Mouse (Mus musculus) CH12.LX (cell line): ENCODE measurements at regions not wholly inside any gene's neighbourhood (a gene's known extent, or its start where the extent isn't known, plus 50 kb on each side); places are given as distances from the start of the nearest gene placed in this dataset.

Experiments used
- DNase-seq: peaks from one replicate; pipeline ENCODE4 v3.0.0-alpha.2; 2013; ENCODE audit errors: extremely low read depth
- H3K27ac ChIP-seq: 2 replicates; pipeline ENCODE4 v1.5.1; 2012; ENCODE audit warnings: low read depth, mild to moderate bottlenecking, control low read depth, moderate library complexity; ENCODE audit not compliant: insufficient read depth
- H3K27me3 ChIP-seq: replicated peaks from 2 replicates; pipeline ENCODE3; 2012; ENCODE audit warnings: inconsistent platforms
- H3K36me3 ChIP-seq, 2 experiments: replicated peaks in 1 of 2; 2 replicates each; pipeline versions ENCODE3 to v1.6.1; 2012; ENCODE audit warnings: inconsistent platforms in 1 of 2, low read length in 1 of 2, mild to moderate bottlenecking in 1 of 2, mixed read lengths in 1 of 2, moderate library complexity in 1 of 2; ENCODE audit not compliant: control insufficient read depth in 1 of 2, insufficient read depth in 1 of 2
- H3K4me1 ChIP-seq, 2 experiments: 2 replicates each; pipeline ENCODE4 v1.6.1; 2012; ENCODE audit warnings: inconsistent platforms in 1 of 2, moderate library complexity in 1 of 2; ENCODE audit not compliant: insufficient read depth in 2 of 2, control insufficient read depth in 1 of 2
- H3K4me2 ChIP-seq: 2 replicates; pipeline ENCODE4 v1.6.1; 2012; ENCODE audit warnings: low read depth, mild to moderate bottlenecking, control low read depth; ENCODE audit not compliant: poor library complexity, insufficient read depth, severe bottlenecking
- H3K4me3 ChIP-seq, 3 experiments: fragments of 150-350 bp in 1 of 3; sonication (generic) in 1 of 3; replicated peaks in 1 of 3; 2 replicates each; pipeline versions ENCODE3 to v1.5.1; 2011 to 2012; ENCODE audit warnings: low read depth in 2 of 3, low read length in 2 of 3, mild to moderate bottlenecking in 2 of 3, moderate library complexity in 2 of 3, control low read depth in 1 of 3, improper control_type of control experiment in 1 of 3, inconsistent platforms in 1 of 3, mixed read lengths in 1 of 3; ENCODE audit not compliant: poor library complexity in 1 of 3
- H3K79me2 ChIP-seq: replicated peaks from 2 replicates; pipeline ENCODE4 v1.6.1; 2012; ENCODE audit warnings: mild to moderate bottlenecking, moderate library complexity; ENCODE audit not compliant: control insufficient read depth, poor library complexity, insufficient read depth, severe bottlenecking; ENCODE audit errors: extremely low read depth
- H3K9ac ChIP-seq: 2 replicates; pipeline ENCODE4 v1.6.1; 2012; ENCODE audit warnings: low read depth, mild to moderate bottlenecking, control low read depth, moderate library complexity; ENCODE audit not compliant: insufficient read depth
- H3K9me3 ChIP-seq: replicated peaks from 2 replicates; pipeline ENCODE3; 2012; ENCODE audit warnings: low read length, inconsistent platforms, mixed read lengths
- BHLHE40 ChIP-seq: IDR thresholded peaks from 2 replicates; pipeline ENCODE4 v1.6.1; 2011; ENCODE audit warnings: mild to moderate bottlenecking, low read depth, low read length, improper control_type of control experiment
- ETS1 ChIP-seq: conservative IDR thresholded peaks from 2 replicates; pipeline ENCODE4 v1.6.1; 2012; ENCODE audit warnings: low read depth, mild to moderate bottlenecking, inconsistent platforms, low read length, improper control_type of control experiment, moderate library complexity
- GABPA ChIP-seq: IDR thresholded peaks from 2 replicates; pipeline ENCODE4 v1.6.1; 2012; ENCODE audit warnings: low read depth, low read length, improper control_type of control experiment, inconsistent platforms; ENCODE audit not compliant: insufficient replicate concordance
- IRF4 ChIP-seq: IDR thresholded peaks from 2 replicates; pipeline ENCODE4 v1.6.1; 2014; ENCODE audit warnings: low read depth, mild to moderate bottlenecking, inconsistent platforms, low read length, improper control_type of control experiment
- JUND ChIP-seq: conservative IDR thresholded peaks from 2 replicates; pipeline ENCODE4 v1.6.1; 2011; ENCODE audit warnings: low read depth, low read length, improper control_type of control experiment
- MAFK ChIP-seq: IDR thresholded peaks from 2 replicates; pipeline ENCODE4 v1.6.1; 2011; ENCODE audit warnings: low read length, improper control_type of control experiment; ENCODE audit not compliant: insufficient replicate concordance
- NRF1 ChIP-seq: IDR thresholded peaks from 2 replicates; pipeline ENCODE4 v1.6.1; 2014; ENCODE audit warnings: low read depth, mild to moderate bottlenecking, inconsistent platforms, low read length, improper control_type of control experiment, moderate library complexity
- POLR2A ChIP-seq: IDR thresholded peaks from 2 replicates; pipeline ENCODE4 v1.6.1; 2011; ENCODE audit warnings: low read depth, mild to moderate bottlenecking, improper control_type of control experiment, low read length
- RAD21 ChIP-seq: IDR thresholded peaks from 2 replicates; pipeline ENCODE4 v1.6.1; 2011; ENCODE audit warnings: low read depth, mild to moderate bottlenecking, low read length, improper control_type of control experiment, moderate library complexity
- ZMIZ1 ChIP-seq: IDR thresholded peaks from 2 replicates; pipeline ENCODE4 v1.6.1; 2012; ENCODE audit warnings: low read depth, mild to moderate bottlenecking, inconsistent platforms, low read length, improper control_type of control experiment
- ZNF384 ChIP-seq: IDR thresholded peaks from 2 replicates; pipeline ENCODE4 v1.6.1; 2012; ENCODE audit warnings: low read depth, low read length, improper control_type of control experiment, inconsistent platforms
- dilution Hi-C: fragments of 300-500 bp; cut with MboI; formaldehyde crosslinking; loops from 2 replicates; pipeline ENCODE4 v1.14.3; 2020; ENCODE audit warnings: low sequenced_read_pairs; ENCODE audit not compliant: extremely low pct_unique_long_range_greater_than_20kb, extremely low pct_ligation_motif_present
- in situ Hi-C: fragments of 300-500 bp; cut with MboI; formaldehyde crosslinking; loops from 3 replicates; pipeline ENCODE4 v1.14.3; 2019; ENCODE audit warnings: low sequenced_read_pairs, low pct_ligation_motif_present, low pct_unique_long_range_greater_than_20kb, mixed read lengths

DNA sequence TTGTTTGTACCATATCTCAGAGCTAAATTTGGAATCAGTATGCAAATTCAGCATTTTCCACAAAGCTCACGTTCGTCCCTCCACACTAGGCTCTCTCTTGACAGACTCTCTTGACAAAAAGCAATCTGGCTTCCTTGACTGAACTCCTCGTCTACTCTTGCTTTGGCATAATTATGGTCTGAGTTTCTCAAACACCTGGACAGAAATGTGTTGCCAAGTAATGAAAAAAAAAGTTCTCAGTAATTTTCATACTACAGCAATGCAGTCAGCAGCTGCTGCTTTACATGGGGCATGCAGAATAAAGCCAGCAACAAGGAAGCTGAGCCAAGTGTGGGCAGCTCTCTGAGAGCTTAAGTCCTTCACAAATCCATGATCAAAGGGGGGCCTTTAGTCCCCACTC lies 932.7 kb downstream of the Galc start:
- in situ Hi-C loops = no loop called here
- H3K9me3 ChIP-seq = peaks cover 8% of the 10 kb centered on the region
- H3K4me3 ChIP-seq = no peak overlapping the region
- no peaks in the 10 kb centered on the region for H3K79me2 ChIP-seq
- no peaks in the 10 kb centered on the region for H3K36me3 ChIP-seq
- no peak overlapping the region for H3K27ac ChIP-seq
- DNase-seq = peak; percentile 6
- dilution Hi-C loops = no loop called here
- peaks cover 0 to 4% of the 10 kb centered on the region in 2 experiments; a peak in 1 of 4 replicates for H3K4me1 ChIP-seq
- H3K9ac ChIP-seq = no peak overlapping the region
- H3K27me3 ChIP-seq = no peaks in the 10 kb centered on the region
- no peak overlapping the region for H3K4me2 ChIP-seq
- TF ChIP-seq NRF1 = no peak

DNA sequence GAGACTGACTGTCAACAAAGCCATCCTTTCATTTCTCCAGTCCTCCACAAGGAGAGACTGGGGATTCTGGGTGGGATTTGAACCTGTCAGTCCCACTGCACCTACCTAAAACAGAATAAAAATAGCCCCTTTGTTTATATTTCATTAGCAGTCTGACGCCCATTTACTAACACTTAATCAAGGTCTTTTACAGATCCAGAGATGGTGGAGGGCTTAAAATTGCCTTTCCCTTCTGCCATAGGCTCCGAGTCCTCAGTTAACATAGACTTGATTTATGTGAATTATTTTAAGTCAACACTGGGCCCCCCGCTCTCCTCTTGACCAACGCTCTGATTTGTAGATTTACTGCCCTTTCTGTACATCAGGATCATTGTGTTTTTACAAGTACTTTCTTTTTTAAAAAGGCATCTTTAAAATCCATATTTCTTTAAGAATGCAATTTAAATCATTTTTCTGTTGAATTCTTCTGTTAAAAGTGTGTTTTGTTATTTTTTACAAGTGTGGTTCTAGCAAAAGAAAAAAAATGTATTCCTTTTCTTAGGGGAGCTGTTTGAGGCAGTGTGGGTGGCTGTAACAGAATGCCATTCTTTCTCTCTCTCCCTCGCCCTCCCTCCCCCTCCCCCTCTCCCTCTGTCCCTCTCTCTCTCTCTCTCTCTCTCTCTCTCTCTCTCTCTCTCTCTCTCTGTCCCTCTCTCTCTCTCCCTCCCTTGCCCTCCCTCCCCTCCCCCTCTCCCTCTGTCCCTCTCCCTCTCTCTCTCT lies 946.8 kb downstream of the Galc start:
- no peak overlapping the region for H3K4me3 ChIP-seq
- H3K4me1 ChIP-seq = no peaks in the 10 kb centered on the region
- in situ Hi-C loops (no loop called here), dilution Hi-C loops (no loop called here)
- H3K79me2 ChIP-seq = no peaks in the 10 kb centered on the region
- no peak for DNase-seq
- H3K27me3 ChIP-seq = no peaks in the 10 kb centered on the region
- no peak overlapping the region for H3K9ac ChIP-seq
- H3K36me3 ChIP-seq = no peaks in the 10 kb centered on the region
- H3K9me3 ChIP-seq = peaks cover 5% of the 10 kb centered on the region
- no peak overlapping the region for H3K4me2 ChIP-seq
- TF ChIP-seq POLR2A = no peak
- H3K27ac ChIP-seq = no peak overlapping the region

GRCm38 (mm10) chr12:97278792-97279191 lies 980.5 kb downstream of the Galc start:
- no peak overlapping the region for H3K4me2 ChIP-seq
- no peak overlapping the region for H3K9ac ChIP-seq
- no peak overlapping the region for H3K4me3 ChIP-seq
- no peaks in the 10 kb centered on the region for H3K36me3 ChIP-seq
- TF ChIP-seq GABPA (no peak), ZNF384 (peak; percentile 90), RAD21 (no peak), BHLHE40 (peak; percentile 15; the same call in 1 of the 2 replicates), ETS1 (0 out of 2 replicates have a peak, but pooled peaks have one; percentile 8), IRF4 (peak; percentile 57; the same call in 1 of the 2 replicates), MAFK (no peak), ZMIZ1 (no peak), JUND (0 out of 2 replicates have a peak, but pooled peaks have one; percentile 9)
- TF ChIP-seq, all 38 proteins: peak for 5
- no peaks in the 10 kb centered on the region for H3K79me2 ChIP-seq
- no peaks in the 10 kb centered on the region for H3K27me3 ChIP-seq
- H3K4me1 ChIP-seq = peaks cover 0 to 17% of the 10 kb centered on the region in 2 experiments; a peak in 2 of 4 replicates
- no peaks in the 10 kb centered on the region for H3K9me3 ChIP-seq
- H3K27ac ChIP-seq = no peak overlapping the region
- dilution Hi-C loops = no loop called here
- in situ Hi-C loops = no loop called here
- DNase-seq = peak; percentile 49
